Mouse (Mus musculus) bone marrow macrophage, adult 2 months (primary cell): ENCODE data around the gene Pip4k2c.

Experiments
- CTCF ChIP-seq: IDR thresholded peaks from 2 replicates; pipeline ENCODE4 v1.5.1; 2012; ENCODE audit warnings: low read depth, mild to moderate bottlenecking, low read length, moderate library complexity
- POLR2A ChIP-seq: IDR thresholded peaks from 2 replicates; pipeline ENCODE4 v1.6.1; 2012; ENCODE audit warnings: mild to moderate bottlenecking, low read depth, low read length, borderline replicate concordance

GRCm38 (mm10) chr10:127208921-127209320 lies 2.5 kb downstream of the Pip4k2c start:
- no peak for TF ChIP-seq POLR2A
- no peak for TF ChIP-seq CTCF
